Mouse (Mus musculus) kidney, embryonic 16.5 days (tissue): ENCODE results near the gene Serpina7. TPM values are rescaled to one million over a fixed set of nuclear protein-coding genes. Genes with fewer than 3 reads are reported as not detected.

Source experiments
- ATAC-seq: fragments of 200-750 bp; cut with Nextera tagmentation; 2 replicates; pipeline ENCODE4 v1.8.0; 2017; ENCODE audit warnings: moderate TSS enrichment; ENCODE audit not compliant: low FRiP score, low TSS enrichment
- H3K27ac ChIP-seq: fragments of 300-500 bp; sonication (generic); 2 replicates; pipeline ENCODE4 v1.5.1; 2014; ENCODE audit warnings: low read length
- H3K27me3 ChIP-seq: fragments of 300-500 bp; sonication (generic); 2 replicates; pipeline ENCODE4 v1.6.1; 2014; ENCODE audit warnings: low read length, control low read depth, mixed read lengths; ENCODE audit not compliant: insufficient read depth
- H3K36me3 ChIP-seq: fragments of 300-500 bp; sonication (generic); 2 replicates; pipeline ENCODE4 v1.6.1; 2014; ENCODE audit warnings: low read length, control low read depth, mixed read lengths; ENCODE audit not compliant: insufficient read depth
- H3K4me1 ChIP-seq: fragments of 300-500 bp; sonication (generic); 2 replicates; pipeline ENCODE4 v1.6.1; 2014; ENCODE audit warnings: low read length, control low read depth, mixed read lengths; ENCODE audit not compliant: insufficient read depth
- H3K4me2 ChIP-seq: fragments of 300-500 bp; sonication (generic); replicated peaks from 2 replicates; pipeline ENCODE4 v1.6.1; 2014; ENCODE audit warnings: low read depth, low read length
- H3K4me3 ChIP-seq: fragments of 300-500 bp; sonication (generic); 2 replicates; pipeline ENCODE4 v1.5.1; 2014; ENCODE audit warnings: mild to moderate bottlenecking, low read length
- H3K9ac ChIP-seq: fragments of 300-500 bp; sonication (generic); replicated peaks from 2 replicates; pipeline ENCODE4 v1.6.1; 2014; ENCODE audit warnings: low read length
- H3K9me3 ChIP-seq: fragments of 300-500 bp; sonication (generic); 2 replicates; pipeline ENCODE4 v1.6.1; 2016; ENCODE audit warnings: low read length, control low read depth
- WGBS: fragments of 180-500 bp; shearing (Covaris S2); extraction: QIAGEN DNeasy Blood & Tissue Kit; methylation state at CpG from one replicate; pipeline ENCODE4 v1.1.7; 2014; 5-methylcytosine and 5-hydroxymethylcytosine counted together
- polyA plus RNA-seq: library from polyadenylated mRNA; unstranded; fragments of >200 nt; fragmentation: Nextera tagmentation; extraction: Ambion mirVana; gene quantifications from 2 replicates; pipeline ENCODE4 v1.2.1, GENCODE M21; 2015

Serpina7 gene
- not detected in 2 replicates for polyA plus RNA-seq

DNA sequence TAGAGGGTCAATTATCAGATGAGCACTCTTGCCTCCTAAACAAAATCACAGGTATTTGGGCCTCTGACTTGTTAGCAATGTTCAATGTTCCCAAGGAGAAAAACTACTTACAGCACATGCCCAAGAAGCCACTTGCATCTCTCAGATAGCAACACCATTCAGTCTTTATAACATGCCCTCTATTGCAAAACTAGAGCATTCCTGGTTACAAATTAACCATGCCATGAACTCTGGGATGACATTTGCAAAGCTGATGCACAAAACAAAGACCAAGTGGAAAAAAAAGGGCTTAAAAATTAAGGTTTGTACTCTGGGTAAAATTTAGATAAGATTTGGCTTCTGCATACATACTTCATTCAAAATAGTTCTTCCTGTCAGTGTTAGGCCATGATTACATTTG, at the start of gene Serpina7:
Serpina7 (minus strand) TSS at position 160 of the 400 bp plus-strand sequence.
- Histone ChIP-seq H3K27me3 (no peaks in the 10 kb centered on the region), H3K9me3 (no peaks in the 10 kb centered on the region), H3K9ac (no peak within 1 kb of the TSS), H3K4me2 (no peak within 1 kb of the TSS), H3K4me1 (no peaks in the 10 kb centered on the region), H3K36me3 (no peaks in the 10 kb centered on the region), H3K27ac (no peak within 1 kb of the TSS), H3K4me3 (no peak within 1 kb of the TSS)
- no peak for ATAC-seq

DNA sequence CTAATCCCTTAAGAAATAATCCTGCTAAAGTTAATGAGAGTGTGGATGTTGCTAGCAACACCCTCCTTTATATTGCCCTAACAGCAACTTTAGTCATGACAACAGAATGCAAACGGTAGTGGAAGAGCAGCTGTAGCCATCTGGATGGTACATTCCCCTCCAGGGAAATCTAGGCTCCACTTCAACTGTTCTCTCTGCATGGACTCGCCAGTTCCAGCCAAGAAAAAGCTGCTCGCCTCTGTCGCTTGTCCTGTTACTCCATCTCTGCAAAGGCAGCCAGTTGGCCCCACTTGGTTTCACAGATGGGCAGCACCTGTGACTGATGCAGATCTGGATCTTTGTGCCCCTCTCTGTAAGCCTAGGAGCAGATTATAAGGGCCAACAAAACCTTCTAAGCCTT, 49.0 kb upstream of the Serpina7 start:
- Histone ChIP-seq H3K27me3 (no peaks in the 10 kb centered on the region; the same call in 1 of the 2 replicates), H3K36me3 (no peaks in the 10 kb centered on the region), H3K27ac (no peak overlapping the region), H3K4me3 (no peak overlapping the region), H3K4me1 (no peaks in the 10 kb centered on the region), H3K9me3 (no peaks in the 10 kb centered on the region), H3K9ac (no peak overlapping the region), H3K4me2 (no peak overlapping the region)
- ATAC-seq = no peak
- WGBS = 66% methylated on average over 4 of the region's 4 CpGs

DNA sequence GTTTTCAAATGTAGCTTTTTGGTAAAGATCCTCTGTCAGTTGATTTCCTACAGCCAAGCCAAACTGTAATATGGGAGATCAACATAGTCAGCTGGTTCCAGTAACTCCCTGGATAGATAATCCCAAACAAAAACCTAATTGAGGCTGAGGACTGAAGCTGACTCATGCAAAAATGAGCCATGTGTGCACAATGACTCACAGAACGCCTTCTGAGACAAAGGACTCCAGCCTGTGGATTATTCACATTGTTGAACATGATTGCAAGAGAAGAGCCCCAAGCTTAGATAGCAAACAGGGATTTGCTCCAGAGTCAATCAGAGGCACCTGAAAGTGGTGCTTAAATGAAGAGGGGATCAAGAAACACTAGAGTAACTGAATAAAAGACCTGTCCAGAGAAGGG, 12.2 kb upstream of the Serpina7 start:
- H3K36me3 ChIP-seq = no peaks in the 10 kb centered on the region
- no peaks in the 10 kb centered on the region for H3K9me3 ChIP-seq
- WGBS = 57% methylated on average over 1 of the region's 1 CpGs
- no peak for ATAC-seq
- H3K4me3 ChIP-seq = no peak overlapping the region
- H3K27me3 ChIP-seq = peaks cover 9% of the 10 kb centered on the region; the same call in 1 of the 2 replicates
- no peak overlapping the region for H3K9ac ChIP-seq
- no peaks in the 10 kb centered on the region for H3K4me1 ChIP-seq
- H3K27ac ChIP-seq = no peak overlapping the region
- H3K4me2 ChIP-seq = no peak overlapping the region

- H3K9ac ChIP-seq = no peak within 1 kb of the TSS
Observed at GRCm38 (mm10) chrX:139085943-139086342, 907 bp upstream of the Serpina7 start, which contains the start of gene 4930513O06Rik. Gene 4930513O06Rik (plus strand): TSS chrX:139086243.

GRCm38 (mm10) chrX:139078493-139078892, 6.5 kb downstream of the Serpina7 start:
- Histone ChIP-seq H3K4me2 (no peak overlapping the region), H3K9me3 (no peaks in the 10 kb centered on the region), H3K27ac (no peak overlapping the region), H3K36me3 (no peaks in the 10 kb centered on the region), H3K9ac (no peak overlapping the region), H3K4me3 (no peak overlapping the region), H3K27me3 (no peaks in the 10 kb centered on the region), H3K4me1 (no peaks in the 10 kb centered on the region)
- WGBS = 93% methylated on average over 2 of the region's 2 CpGs
- ATAC-seq = no peak

More at GRCm38 (mm10) chrX:139085943-139086342, 907 bp upstream of the Serpina7 start, which contains the start of gene 4930513O06Rik:
- 88% methylated on average over 1 of the region's 1 CpGs for WGBS
- Histone ChIP-seq H3K9me3 (no peaks in the 10 kb centered on the region), H3K27me3 (no peaks in the 10 kb centered on the region), H3K27ac (no peak within 1 kb of the TSS), H3K4me2 (no peak within 1 kb of the TSS), H3K36me3 (no peaks in the 10 kb centered on the region), H3K4me1 (no peaks in the 10 kb centered on the region), H3K4me3 (no peak within 1 kb of the TSS)
- ATAC-seq = no peak

- Histone ChIP-seq H3K4me1 (no peaks in the 10 kb centered on the region), H3K9me3 (no peaks in the 10 kb centered on the region), H3K27ac (no peak overlapping the region), H3K4me2 (no peak overlapping the region), H3K4me3 (no peak overlapping the region), H3K27me3 (no peaks in the 10 kb centered on the region), H3K36me3 (no peaks in the 10 kb centered on the region), H3K9ac (no peak overlapping the region)
- no peak for ATAC-seq
- 83% methylated on average over 5 of the region's 5 CpGs for WGBS
Observed at GRCm38 (mm10) chrX:139064078-139064477, 21.0 kb downstream of the Serpina7 start.

DNA sequence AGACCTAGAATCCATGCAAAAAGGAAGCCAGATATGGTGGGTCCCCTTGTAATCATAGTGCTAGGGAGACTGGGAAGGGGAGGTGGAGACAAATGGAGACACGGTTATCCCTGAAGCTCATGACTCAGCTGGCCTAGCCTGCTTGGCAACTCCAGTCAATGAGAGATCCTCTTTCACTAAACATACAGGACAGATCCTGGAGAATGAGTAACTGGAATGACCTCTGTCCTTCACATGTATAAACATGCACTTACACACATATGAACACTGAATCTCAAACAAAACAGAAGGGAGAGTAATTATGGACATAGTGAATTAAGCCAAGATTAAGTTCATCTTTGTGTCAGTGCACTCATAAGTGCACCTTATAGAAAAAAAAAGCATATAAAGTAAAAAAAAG, 31.9 kb downstream of the Serpina7 start:
- no peaks in the 10 kb centered on the region for H3K4me1 ChIP-seq
- H3K9me3 ChIP-seq = no peaks in the 10 kb centered on the region
- H3K9ac ChIP-seq = no peak overlapping the region
- H3K27ac ChIP-seq = no peak overlapping the region
- no peak overlapping the region for H3K4me2 ChIP-seq
- peaks cover 6% of the 10 kb centered on the region; the same call in 1 of the 2 replicates for H3K27me3 ChIP-seq
- H3K36me3 ChIP-seq = no peaks in the 10 kb centered on the region
- H3K4me3 ChIP-seq = no peak overlapping the region
- ATAC-seq = no peak
- WGBS = 68% methylated on average over 1 of the region's 1 CpGs

- Histone ChIP-seq H3K9me3 (no peaks in the 10 kb centered on the region), H3K4me2 (no peak overlapping the region), H3K4me1 (no peaks in the 10 kb centered on the region), H3K27ac (no peak overlapping the region), H3K27me3 (peaks cover 6% of the 10 kb centered on the region; the same call in 1 of the 2 replicates), H3K36me3 (no peaks in the 10 kb centered on the region), H3K9ac (no peak overlapping the region), H3K4me3 (no peak overlapping the region)
- ATAC-seq = peak; percentile 46; the same call in 1 of the 2 replicates
- 61% methylated on average over 1 of the region's 1 CpGs for WGBS
Observed at GRCm38 (mm10) chrX:139051976-139052375, 33.1 kb downstream of the Serpina7 start.

GRCm38 (mm10) chrX:139041148-139041547, 43.9 kb downstream of the Serpina7 start:
- Histone ChIP-seq H3K27me3 (no peaks in the 10 kb centered on the region), H3K27ac (no peak overlapping the region), H3K36me3 (no peaks in the 10 kb centered on the region), H3K4me3 (no peak overlapping the region), H3K4me2 (no peak overlapping the region), H3K9ac (no peak overlapping the region), H3K4me1 (no peaks in the 10 kb centered on the region), H3K9me3 (no peaks in the 10 kb centered on the region)
- 57% methylated on average over 1 of the region's 1 CpGs for WGBS
- no peak for ATAC-seq

DNA sequence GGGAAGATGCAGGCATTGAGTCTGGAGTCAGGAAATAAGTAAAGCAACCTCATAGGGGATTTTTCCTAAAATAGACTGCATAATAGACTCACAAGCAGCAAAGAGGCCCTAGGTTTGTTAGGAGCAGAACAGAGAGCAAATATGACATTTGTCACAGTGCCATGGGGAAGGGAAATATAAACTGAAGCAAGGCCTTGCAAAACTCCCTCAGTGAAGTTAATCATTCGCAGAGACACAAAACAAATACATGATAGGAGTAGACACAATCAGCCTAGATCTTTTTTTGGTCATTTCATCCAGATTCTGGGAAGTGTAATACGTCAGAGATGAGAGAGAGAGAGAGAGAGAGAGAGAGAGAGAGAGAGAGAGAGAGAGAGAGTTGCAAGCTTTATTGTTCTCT, 45.7 kb downstream of the Serpina7 start:
- Histone ChIP-seq H3K27me3 (no peaks in the 10 kb centered on the region), H3K27ac (no peak overlapping the region), H3K9ac (no peak overlapping the region), H3K36me3 (no peaks in the 10 kb centered on the region), H3K9me3 (no peaks in the 10 kb centered on the region), H3K4me1 (no peaks in the 10 kb centered on the region), H3K4me2 (no peak overlapping the region), H3K4me3 (no peak overlapping the region)
- ATAC-seq = no peak
- WGBS = 73% methylated on average over 2 of the region's 2 CpGs
